Mouse (Mus musculus): ENCODE results near the gene T.

- TF ChIP-seq CTCF (IDR thresholded peaks at IDR 0.05; ENCODE audit: low read depth, low read length) (no peak), POLR2A (IDR thresholded peaks at IDR 0.05; ENCODE audit: extremely low read depth, insufficient read depth, low read length) (no peak)
These were observed 50.0 kb downstream of the T start for GRCm38 (mm10) chr17:8484246-8484645.
